Mouse (Mus musculus): Measurements from ENCODE around the gene Rin1.
"Not testable (repeated sequence)": the region's sequence is repeated elsewhere in the genome, so short reads cannot be mapped to it uniquely, and the experiment has no call there.

The Rin1 gene

GRCm38 (mm10) chr19:5068570-5069234 lies 18.4 kb downstream of the Rin1 start:
- no peak for DNase-seq (ENCODE audit: low spot score)

- DNase-seq (ENCODE audit: low spot score), result no peak
Measured at GRCm38 (mm10) chr19:5069486-5069885, 19.2 kb downstream of the Rin1 start.

GRCm38 (mm10) chr19:5069978-5070377 lies 19.7 kb downstream of the Rin1 start:
- no peak for DNase-seq (ENCODE audit: low spot score)

GRCm38 (mm10) chr19:5071077-5071476 lies 20.8 kb downstream of the Rin1 start:
- no peak for DNase-seq (ENCODE audit: low spot score)

GRCm38 (mm10) chr19:5071545-5072369 lies 21.5 kb downstream of the Rin1 start:
- peak; percentile 95 for DNase-seq (ENCODE audit: low spot score)

GRCm38 (mm10) chr19:5072389-5073019 lies 22.2 kb downstream of the Rin1 start:
- peak; percentile 81 for DNase-seq (ENCODE audit: low spot score)

GRCm38 (mm10) chr19:5073028-5073427 lies 22.7 kb downstream of the Rin1 start:
- peak; percentile 93 for DNase-seq (ENCODE audit: low spot score)

GRCm38 (mm10) chr19:5073518-5073917 lies 23.2 kb downstream of the Rin1 start:
- DNase-seq (ENCODE audit: low spot score), result no peak

GRCm38 (mm10) chr19:5079279-5079678 lies 29.0 kb downstream of the Rin1 start:
- DNase-seq (ENCODE audit: low spot score), result no peak

GRCm38 (mm10) chr19:5082005-5082404 lies 31.7 kb downstream of the Rin1 start:
- no peak for DNase-seq (ENCODE audit: low spot score)

GRCm38 (mm10) chr19:5082596-5082995 lies 32.3 kb downstream of the Rin1 start:
- no peak for DNase-seq (ENCODE audit: low spot score)

- DNase-seq (ENCODE audit: low spot score), result no peak
Measured at GRCm38 (mm10) chr19:5083961-5084833, 33.9 kb downstream of the Rin1 start.

- DNase-seq (ENCODE audit: low spot score), result no peak
Measured at GRCm38 (mm10) chr19:5084834-5085144, 34.5 kb downstream of the Rin1 start.

- no peak for DNase-seq (ENCODE audit: low spot score)
Measured at GRCm38 (mm10) chr19:5085145-5085863, 35.0 kb downstream of the Rin1 start, which contains the start of gene Tmem151a. Gene Tmem151a (minus strand): TSS chr19:5085531.

GRCm38 (mm10) chr19:5086533-5086932 lies 36.3 kb downstream of the Rin1 start:
- not testable (repeated sequence) for DNase-seq (ENCODE audit: low spot score)

- DNase-seq (ENCODE audit: low spot score), result peak; percentile 98
Measured at GRCm38 (mm10) chr19:5087884-5088728, 37.8 kb downstream of the Rin1 start, which contains the start of gene Yif1a. Gene Yif1a (plus strand): TSS chr19:5088538.

- no peak for DNase-seq (ENCODE audit: low spot score)
Measured at GRCm38 (mm10) chr19:5089324-5089723, 39.0 kb downstream of the Rin1 start.

GRCm38 (mm10) chr19:5092083-5092482 lies 41.8 kb downstream of the Rin1 start:
- DNase-seq (ENCODE audit: low spot score), result no peak

- DNase-seq (ENCODE audit: low spot score), result no peak
Measured at GRCm38 (mm10) chr19:5093481-5094242, 43.4 kb downstream of the Rin1 start.

GRCm38 (mm10) chr19:5094243-5094632 lies 44.0 kb downstream of the Rin1 start:
- DNase-seq (ENCODE audit: low spot score), result peak; percentile 97
